Mouse (Mus musculus) intestine, embryonic 14.5 days (tissue): ENCODE measurements around the gene Akap6. TPM values are rescaled to one million over a fixed set of nuclear protein-coding genes. Genes with fewer than 3 reads are reported as not detected.

ENCODE experiments used
- ATAC-seq: fragments of 200-750 bp; cut with Nextera tagmentation; replicated peaks from 2 replicates; pipeline ENCODE4 v1.8.0; 2017; ENCODE audit warnings: low read depth, moderate number of reproducible peaks, moderate TSS enrichment, moderate library complexity; ENCODE audit not compliant: low FRiP score, low TSS enrichment
- DNase-seq: peaks from one replicate; pipeline ENCODE4 v3.0.0-alpha.2; 2018; ENCODE audit warnings: low spot score
- H3K27ac ChIP-seq: fragments of 300-500 bp; sonication (generic); 2 replicates; pipeline ENCODE4 v1.5.1; 2014; ENCODE audit warnings: low read depth, mild to moderate bottlenecking, control low read depth
- H3K27me3 ChIP-seq: fragments of 300-500 bp; sonication (generic); replicated peaks from 2 replicates; pipeline ENCODE4 v1.6.1; 2014; ENCODE audit warnings: low read length, control low read depth; ENCODE audit not compliant: control insufficient read depth, insufficient read depth
- H3K36me3 ChIP-seq: fragments of 300-500 bp; sonication (generic); 2 replicates; pipeline ENCODE4 v1.6.1; 2014; ENCODE audit warnings: low read length, control low read depth; ENCODE audit not compliant: control insufficient read depth, insufficient read depth
- H3K4me1 ChIP-seq: fragments of 300-500 bp; sonication (generic); replicated peaks from 2 replicates; pipeline ENCODE4 v1.6.1; 2014; ENCODE audit warnings: low read length, control low read depth, mixed read lengths; ENCODE audit not compliant: control insufficient read depth, insufficient read depth
- H3K4me2 ChIP-seq: fragments of 300-500 bp; sonication (generic); 2 replicates; pipeline ENCODE4 v1.6.1; 2014; ENCODE audit warnings: low read length
- H3K4me3 ChIP-seq: fragments of 300-500 bp; sonication (generic); 2 replicates; pipeline ENCODE4 v1.5.1; 2014; ENCODE audit warnings: low read depth, low read length, control low read depth, mixed read lengths
- H3K9ac ChIP-seq: fragments of 300-500 bp; sonication (generic); 2 replicates; pipeline ENCODE4 v1.6.1; 2014; ENCODE audit warnings: mild to moderate bottlenecking, low read length
- H3K9me3 ChIP-seq: fragments of 300-500 bp; sonication (generic); 2 replicates; pipeline ENCODE4 v1.6.1; 2016; ENCODE audit warnings: low read length, control low read depth; ENCODE audit not compliant: control insufficient read depth
- WGBS: fragments of 180-500 bp; shearing (Covaris S2); extraction: QIAGEN DNeasy Blood & Tissue Kit; methylation state at CpG from one replicate; pipeline ENCODE4 v1.1.7; 2014; 5-methylcytosine and 5-hydroxymethylcytosine counted together
- polyA plus RNA-seq: library from polyadenylated mRNA; unstranded; fragments of >200 nt; fragmentation: Nextera tagmentation; extraction: Ambion mirVana; gene quantifications from 2 replicates; pipeline ENCODE4 v1.2.1, GENCODE M21; 2014

The Akap6 gene
- polyA plus RNA-seq, 1 experiment from 2014 or later, result 3.2 TPM

DNA sequence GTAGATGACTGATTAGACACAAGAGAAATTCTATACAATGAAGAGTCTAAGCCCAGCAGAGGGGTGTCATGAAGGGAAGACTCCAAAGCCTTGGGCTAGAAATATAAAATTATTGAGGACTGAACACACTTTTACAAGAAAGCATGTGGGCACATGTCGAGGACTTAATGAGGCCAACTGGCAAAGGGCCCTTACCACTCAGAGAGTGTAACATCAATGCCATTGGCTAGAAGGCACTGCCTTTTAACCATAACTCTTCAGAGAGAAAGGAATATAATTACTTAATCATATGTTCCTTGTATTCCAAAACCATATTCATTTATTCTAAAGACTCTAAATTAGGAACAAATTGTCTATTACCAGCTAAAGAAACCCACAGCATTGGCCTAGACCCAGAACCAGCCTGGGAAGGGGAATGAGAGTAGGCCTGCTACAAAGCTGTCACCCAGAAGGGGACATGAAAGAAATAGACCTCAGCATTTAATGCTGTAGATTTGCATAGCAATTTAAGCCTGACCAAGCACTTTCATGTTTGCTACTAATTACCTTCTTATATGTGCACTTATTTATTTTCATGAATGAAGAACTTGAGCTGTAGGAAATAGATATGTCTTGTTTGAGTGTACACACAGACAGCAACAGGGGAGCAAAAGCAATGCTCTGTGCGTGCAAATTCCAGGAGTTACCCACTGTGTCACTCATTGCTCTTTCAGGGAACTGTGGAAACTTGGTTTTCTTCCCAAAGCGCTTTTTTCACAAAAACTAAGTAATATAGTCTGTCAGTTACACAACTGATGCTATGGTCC is 377.6 kb downstream of the Akap6 start:
- WGBS, result 91% methylated on average over 3 of the region's 3 CpGs
- DNase-seq (no peak), ATAC-seq (no peak)

DNA sequence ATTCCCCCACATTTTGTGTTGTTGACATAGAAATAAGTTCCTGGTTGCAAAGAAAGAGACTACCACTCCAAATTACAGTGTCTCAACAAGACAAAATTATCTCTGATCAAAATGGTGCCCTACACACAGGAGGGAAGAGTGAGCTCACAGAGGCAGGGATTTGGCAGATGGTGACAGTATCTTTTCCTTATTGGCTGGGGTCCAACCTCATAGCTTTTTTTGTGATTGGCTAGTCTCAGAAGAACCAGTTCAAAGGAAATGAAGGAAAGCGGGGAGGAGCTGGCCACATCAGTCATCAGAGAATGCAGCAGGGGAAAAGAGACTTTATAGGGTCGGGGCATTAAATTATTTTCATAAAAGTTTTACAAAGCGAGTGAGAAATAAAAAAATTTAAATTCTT is 386.6 kb downstream of the Akap6 start:
- Histone ChIP-seq H3K4me3 (no peak overlapping the region), H3K4me2 (no peak overlapping the region), H3K9ac (no peak overlapping the region), H3K9me3 (no peaks in the 10 kb centered on the region), H3K27ac (no peak overlapping the region), H3K27me3 (no peaks in the 10 kb centered on the region), H3K36me3 (no peaks in the 10 kb centered on the region), H3K4me1 (no peaks in the 10 kb centered on the region)
- no peak for DNase-seq
- no peak for ATAC-seq
- 77% methylated on average over 3 of the region's 3 CpGs for WGBS

More for the DNA sequence above, 377.6 kb downstream of the Akap6 start:
- Histone ChIP-seq H3K4me2 (no peak overlapping the region), H3K9me3 (no peaks in the 10 kb centered on the region), H3K27ac (no peak overlapping the region), H3K4me3 (no peak overlapping the region), H3K4me1 (no peaks in the 10 kb centered on the region), H3K27me3 (no peaks in the 10 kb centered on the region), H3K36me3 (no peaks in the 10 kb centered on the region), H3K9ac (no peak overlapping the region)

DNA sequence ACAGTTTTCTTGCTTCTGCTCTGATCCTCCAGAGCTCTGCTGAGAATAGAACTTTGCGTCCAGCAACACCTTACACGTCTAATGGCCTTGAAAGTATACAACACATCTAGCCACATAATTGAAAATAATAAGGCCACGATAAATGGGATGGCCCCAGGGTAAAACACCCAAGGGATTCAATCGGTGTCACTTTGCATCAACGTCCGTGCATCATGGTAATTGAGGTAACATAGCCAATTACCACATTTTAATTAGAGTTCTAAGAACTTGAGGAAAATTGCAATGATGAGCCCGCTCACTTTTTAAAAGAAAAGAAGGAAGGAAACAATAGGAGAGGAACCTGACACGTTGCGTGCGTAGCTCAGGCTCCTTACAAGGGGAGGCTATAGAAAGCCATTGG is 413.1 kb downstream of the Akap6 start:
- no peaks in the 10 kb centered on the region for H3K4me1 ChIP-seq
- ATAC-seq (no peak), DNase-seq (no peak)
- no peak overlapping the region for H3K27ac ChIP-seq
- no peaks in the 10 kb centered on the region for H3K36me3 ChIP-seq
- H3K4me2 ChIP-seq, result no peak overlapping the region
- H3K4me3 ChIP-seq, result no peak overlapping the region
- WGBS, result 93% methylated on average over 10 of the region's 10 CpGs
- H3K27me3 ChIP-seq, result no peaks in the 10 kb centered on the region
- no peaks in the 10 kb centered on the region for H3K9me3 ChIP-seq
- H3K9ac ChIP-seq, result no peak overlapping the region

DNA sequence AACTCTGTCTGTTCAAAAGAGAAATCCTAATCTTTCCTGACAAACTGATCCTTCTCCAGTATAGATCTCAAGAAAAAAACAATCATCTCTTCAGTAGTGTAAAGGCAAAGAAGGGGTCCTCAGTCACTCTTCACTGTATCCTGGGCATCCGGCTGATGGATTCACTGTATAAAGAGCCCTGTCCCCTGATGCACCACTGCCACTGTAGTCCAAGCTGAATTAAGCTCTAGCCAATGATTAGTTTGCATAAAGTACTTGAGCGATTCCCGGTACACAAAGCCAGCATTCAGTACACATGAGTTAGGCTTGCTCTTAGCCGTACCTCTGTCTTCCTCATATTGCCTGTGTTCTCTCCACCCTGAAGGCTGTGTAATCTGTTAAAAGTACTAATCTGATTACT is 420.2 kb downstream of the Akap6 start:
- 51% methylated on average over 4 of the region's 4 CpGs for WGBS
- H3K9ac ChIP-seq, result no peak overlapping the region
- H3K4me3 ChIP-seq, result no peak overlapping the region
- H3K9me3 ChIP-seq, result no peaks in the 10 kb centered on the region
- H3K27ac ChIP-seq, result no peak overlapping the region
- no peaks in the 10 kb centered on the region for H3K27me3 ChIP-seq
- no peak for ATAC-seq
- no peak for DNase-seq
- H3K4me2 ChIP-seq, result no peak overlapping the region
- no peaks in the 10 kb centered on the region for H3K4me1 ChIP-seq
- no peaks in the 10 kb centered on the region for H3K36me3 ChIP-seq

DNA sequence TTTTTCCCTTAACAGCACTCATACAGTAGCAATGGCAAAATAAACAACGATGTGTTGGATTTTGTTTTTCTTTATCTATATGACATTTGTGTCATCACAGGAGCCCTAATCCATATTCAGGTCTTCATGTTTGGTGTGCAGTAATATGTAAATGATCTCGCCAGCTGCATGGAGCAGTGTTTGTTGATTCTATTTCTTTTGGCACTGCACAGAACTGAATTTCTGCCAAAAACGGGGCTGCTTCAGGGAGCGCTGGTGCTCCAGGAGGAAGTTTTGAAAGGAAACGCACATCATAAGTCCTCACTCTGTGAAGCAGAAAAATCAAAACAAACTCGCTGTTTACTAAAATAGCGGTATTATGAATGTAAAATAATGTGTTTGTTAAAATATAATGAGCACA is 424.9 kb downstream of the Akap6 start:
- Histone ChIP-seq H3K27ac (no peak overlapping the region), H3K9ac (no peak overlapping the region), H3K4me2 (no peak overlapping the region), H3K36me3 (no peaks in the 10 kb centered on the region), H3K9me3 (no peaks in the 10 kb centered on the region), H3K4me1 (no peaks in the 10 kb centered on the region), H3K4me3 (no peak overlapping the region), H3K27me3 (no peaks in the 10 kb centered on the region)
- ATAC-seq (no peak), DNase-seq (no peak)
- WGBS, result 67% methylated on average over 7 of the region's 7 CpGs

DNA sequence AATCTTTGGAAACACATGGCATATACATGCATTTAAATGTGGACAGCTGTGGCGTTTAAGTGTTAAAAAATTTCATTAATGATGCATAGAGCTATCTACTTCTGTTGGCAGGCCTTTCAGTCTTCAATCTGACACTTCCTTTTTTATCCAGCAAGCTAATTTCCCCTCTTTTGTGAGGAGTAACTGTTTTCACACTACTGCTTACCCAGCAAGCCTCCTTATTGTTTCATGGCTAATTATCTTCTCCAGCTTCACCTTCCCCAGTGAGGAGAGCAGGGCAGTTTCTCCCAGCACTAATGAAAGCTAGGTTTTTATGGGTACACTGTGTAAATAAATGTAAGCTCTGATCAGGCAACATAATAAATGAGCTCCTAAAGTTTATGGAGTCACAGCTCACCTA is 425.5 kb downstream of the Akap6 start:
- ATAC-seq (no peak), DNase-seq (no peak)
- H3K4me3 ChIP-seq, result no peak overlapping the region

DNA sequence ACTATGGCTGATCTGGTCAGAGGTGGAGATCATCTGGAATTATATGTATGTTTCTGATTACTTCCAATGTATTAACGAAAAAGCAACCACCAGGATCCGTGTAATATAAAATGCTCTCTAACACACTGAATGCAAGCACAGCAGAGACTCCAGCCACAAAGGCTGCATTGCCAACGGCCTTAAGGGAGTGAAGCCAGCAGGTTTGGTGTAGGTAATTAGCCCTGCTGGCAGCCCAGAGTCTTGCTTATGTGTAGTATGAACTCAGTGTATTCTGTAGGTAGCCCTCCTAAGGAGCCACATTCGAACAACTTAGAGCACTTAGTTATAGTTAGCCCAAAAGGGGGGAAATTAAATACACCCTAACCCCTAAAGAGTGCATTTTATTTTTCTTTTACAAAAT is 426.1 kb downstream of the Akap6 start:
- no peak for DNase-seq
- no peak overlapping the region for H3K27ac ChIP-seq
- no peak for ATAC-seq
- no peaks in the 10 kb centered on the region for H3K27me3 ChIP-seq
- no peak overlapping the region for H3K4me2 ChIP-seq
- no peak overlapping the region for H3K4me3 ChIP-seq
- H3K9me3 ChIP-seq, result no peaks in the 10 kb centered on the region
- no peak overlapping the region for H3K9ac ChIP-seq
- no peaks in the 10 kb centered on the region for H3K36me3 ChIP-seq
- no peaks in the 10 kb centered on the region for H3K4me1 ChIP-seq
- 81% methylated on average over 4 of the region's 4 CpGs for WGBS

More for the DNA sequence above, 425.5 kb downstream of the Akap6 start:
- WGBS, result 67% methylated on average over 1 of the region's 1 CpGs
- Histone ChIP-seq H3K36me3 (no peaks in the 10 kb centered on the region), H3K9me3 (no peaks in the 10 kb centered on the region), H3K4me1 (no peaks in the 10 kb centered on the region), H3K9ac (no peak overlapping the region), H3K27me3 (no peaks in the 10 kb centered on the region), H3K27ac (no peak overlapping the region), H3K4me2 (no peak overlapping the region)

DNA sequence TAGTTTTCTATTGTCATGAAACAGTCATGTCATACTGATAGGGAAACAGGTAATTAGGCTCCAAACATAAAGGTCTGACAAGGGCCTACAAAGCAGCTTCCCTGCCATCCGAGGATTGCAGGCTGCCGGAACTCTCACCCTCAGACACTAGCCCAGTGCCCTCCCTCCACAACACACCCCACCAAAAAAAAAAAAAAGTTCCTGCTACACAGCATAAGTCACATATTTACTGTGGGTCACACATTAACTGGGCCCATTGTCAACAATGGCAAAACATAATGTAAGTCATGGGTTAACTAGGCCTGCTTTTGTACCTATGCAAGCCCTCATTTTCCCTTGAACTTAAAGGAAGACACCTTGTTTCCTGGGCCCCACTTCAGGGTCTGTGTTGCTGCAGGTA is 435.0 kb downstream of the Akap6 start:
- Histone ChIP-seq H3K36me3 (no peaks in the 10 kb centered on the region), H3K4me1 (no peaks in the 10 kb centered on the region), H3K27me3 (no peaks in the 10 kb centered on the region), H3K27ac (no peak overlapping the region), H3K9me3 (no peaks in the 10 kb centered on the region), H3K4me2 (no peak overlapping the region), H3K9ac (no peak overlapping the region), H3K4me3 (no peak overlapping the region)
- DNase-seq, result no peak
- 68% methylated on average over 2 of the region's 2 CpGs for WGBS
- no peak for ATAC-seq

DNA sequence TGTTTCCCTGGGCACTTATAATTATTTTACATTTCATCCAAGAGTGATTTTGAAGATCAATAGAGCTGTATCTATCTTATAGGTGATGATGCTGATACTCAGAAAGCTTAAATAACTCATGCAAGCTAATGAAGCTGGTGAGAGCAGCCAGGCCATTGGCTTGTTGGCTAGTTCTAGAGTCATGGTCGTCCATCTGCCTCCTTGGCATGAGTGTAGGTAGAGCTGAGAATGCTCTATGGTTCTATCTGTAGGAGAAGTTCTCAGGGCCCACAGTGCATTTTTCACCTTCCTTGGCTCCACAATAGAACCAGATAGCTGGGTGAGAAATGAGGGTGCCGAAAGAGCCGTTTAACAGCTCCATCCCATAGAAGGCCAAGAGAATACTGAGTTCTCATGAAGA is 438.1 kb downstream of the Akap6 start:
- H3K4me3 ChIP-seq, result no peak overlapping the region
- H3K4me1 ChIP-seq, result no peaks in the 10 kb centered on the region
- H3K27ac ChIP-seq, result no peak overlapping the region
- DNase-seq (no peak), ATAC-seq (no peak)
- no peaks in the 10 kb centered on the region for H3K27me3 ChIP-seq
- H3K36me3 ChIP-seq, result no peaks in the 10 kb centered on the region
- H3K4me2 ChIP-seq, result no peak overlapping the region
- no peak overlapping the region for H3K9ac ChIP-seq
- WGBS, result 94% methylated on average over 3 of the region's 3 CpGs
- H3K9me3 ChIP-seq, result no peaks in the 10 kb centered on the region
